Mouse (Mus musculus) heart, postnatal 0 days (tissue): ENCODE measurements around the gene Zc3hav1l. TPM values are rescaled to one million over a fixed set of nuclear protein-coding genes. Genes with fewer than 3 reads are reported as not detected.

Source experiments
- ATAC-seq: fragments of 200-750 bp; cut with Nextera tagmentation; 2 replicates; pipeline ENCODE4 v1.8.0; 2017; ENCODE audit warnings: low read depth, moderate number of reproducible peaks, moderate library complexity; ENCODE audit not compliant: insufficient read depth
- DNase-seq: peaks from one replicate; pipeline ENCODE4 v3.0.0-alpha.2; 2016; ENCODE audit warnings: low spot score
- H3K27ac ChIP-seq: fragments of 300-500 bp; sonication (generic); 2 replicates; pipeline ENCODE4 v1.5.1; 2014; ENCODE audit warnings: low read depth, mild to moderate bottlenecking
- H3K27me3 ChIP-seq: fragments of 300-500 bp; sonication (generic); 2 replicates; pipeline ENCODE4 v1.6.1; 2014; ENCODE audit warnings: low read length, mixed read lengths; ENCODE audit not compliant: control insufficient read depth, insufficient read depth
- H3K36me3 ChIP-seq: fragments of 300-500 bp; sonication (generic); replicated peaks from 2 replicates; pipeline ENCODE4 v1.6.1; 2014; ENCODE audit warnings: low read length, mixed read lengths; ENCODE audit not compliant: control insufficient read depth, insufficient read depth
- H3K4me1 ChIP-seq: fragments of 300-500 bp; sonication (generic); 2 replicates; pipeline ENCODE4 v1.6.1; 2014; ENCODE audit warnings: antibody characterized with exemption; ENCODE audit not compliant: control insufficient read depth, insufficient read depth
- H3K4me2 ChIP-seq: fragments of 300-500 bp; sonication (generic); 2 replicates; pipeline ENCODE4 v1.6.1; 2014; ENCODE audit warnings: low read depth, mild to moderate bottlenecking, low read length, moderate library complexity
- H3K4me3 ChIP-seq: fragments of 300-500 bp; sonication (generic); 2 replicates; pipeline ENCODE4 v1.5.1; 2014; ENCODE audit warnings: low read depth, low read length
- H3K9ac ChIP-seq: fragments of 300-500 bp; sonication (generic); replicated peaks from 2 replicates; pipeline ENCODE4 v1.6.1; 2014; ENCODE audit warnings: low read depth, low read length, mixed read lengths
- H3K9me3 ChIP-seq: fragments of 300-500 bp; sonication (generic); replicated peaks from 2 replicates; pipeline ENCODE4 v1.6.1; 2016; ENCODE audit warnings: low read length; ENCODE audit not compliant: control insufficient read depth
- CTCF ChIP-seq: IDR thresholded peaks from 2 replicates; pipeline ENCODE4 v1.5.1; 2016; ENCODE audit warnings: antibody characterized with exemption, control low read depth, low read depth
- EP300 ChIP-seq: IDR thresholded peaks from 2 replicates; pipeline ENCODE4 v1.6.1; 2016; ENCODE audit warnings: antibody characterized with exemption, low read depth
- WGBS: fragments of 180-500 bp; shearing (Covaris S2); extraction: QIAGEN DNeasy Blood & Tissue Kit; methylation state at CpG from one replicate; pipeline ENCODE4 v1.1.7; 2014; 5-methylcytosine and 5-hydroxymethylcytosine counted together
- polyA plus RNA-seq: library from polyadenylated mRNA; unstranded; fragments of >200 nt; fragmentation: Nextera tagmentation; extraction: Ambion mirVana; gene quantifications from 2 replicates; pipeline ENCODE4 v1.2.1, GENCODE M21; 2015
- total RNA-seq: library from RNA; depleted of rRNA; stranded (reverse); fragments of >200 nt; gene quantifications from 2 replicates; pipeline ENCODE4 v1.2.3, GENCODE M21; 2014; ENCODE audit warnings: low replicate concordance

Zc3hav1l gene
- total and polyA plus RNA-seq, 2 experiments from 2014 or later, result 2.2 to 4.7 TPM

- Histone ChIP-seq H3K9me3 (0 out of 2 replicates have a peak, but pooled peaks cover 6% of the 10 kb centered on the region), H3K4me3 (peak overlapping the region; percentile 98), H3K36me3 (peaks cover 29% of the 10 kb centered on the region), H3K4me1 (0 out of 2 replicates have a peak, but pooled peaks cover 4% of the 10 kb centered on the region), H3K27ac (peak overlapping the region; percentile 93), H3K27me3 (no peaks in the 10 kb centered on the region), H3K4me2 (peak overlapping the region; percentile 78), H3K9ac (peak overlapping the region; percentile 89)
- peak; percentile 6 for DNase-seq
- TF ChIP-seq EP300, result no peak
- TF ChIP-seq CTCF, result no peak
- 0 out of 2 replicates have a peak, but pooled peaks have one; percentile 3 for ATAC-seq
- WGBS, result 2% methylated on average over 10 of the region's 10 CpGs
These were observed 818 bp downstream of the Zc3hav1l start for GRCm38 (mm10) chr6:38298246-38298635.

- Histone ChIP-seq H3K4me1 (0 out of 2 replicates have a peak, but pooled peaks cover 4% of the 10 kb centered on the region), H3K27me3 (no peaks in the 10 kb centered on the region), H3K4me2 (peak overlapping the region; percentile 78), H3K27ac (peak overlapping the region; percentile 93), H3K36me3 (peaks cover 34% of the 10 kb centered on the region), H3K4me3 (peak overlapping the region; percentile 98), H3K9me3 (0 out of 2 replicates have a peak, but pooled peaks cover under 1% of the 10 kb centered on the region), H3K9ac (peak overlapping the region; percentile 89; the same call in 1 of the 2 replicates)
- 48% methylated on average over 12 of the region's 12 CpGs for WGBS
- DNase-seq, result no peak
- no peak for TF ChIP-seq EP300
- TF ChIP-seq CTCF, result no peak
- no peak for ATAC-seq
These were observed 1.3 kb downstream of the Zc3hav1l start for GRCm38 (mm10) chr6:38297580-38298245.

GRCm38 (mm10) chr6:38293708-38294107 is 5.4 kb downstream of the Zc3hav1l start:
- H3K36me3 ChIP-seq, result peaks cover 57% of the 10 kb centered on the region
- no peak for TF ChIP-seq EP300
- TF ChIP-seq CTCF, result no peak
- H3K27me3 ChIP-seq, result no peaks in the 10 kb centered on the region
- 73% methylated on average over 3 of the region's 3 CpGs for WGBS
- H3K4me3 ChIP-seq, result no peak overlapping the region
- 0 out of 2 replicates have a peak, but pooled peaks cover 4% of the 10 kb centered on the region for H3K4me1 ChIP-seq
- DNase-seq, result no peak
- no peak for ATAC-seq
- no peak overlapping the region for H3K9ac ChIP-seq
- H3K27ac ChIP-seq, result no peak overlapping the region
- H3K9me3 ChIP-seq, result no peaks in the 10 kb centered on the region
- no peak overlapping the region for H3K4me2 ChIP-seq

- no peak overlapping the region for H3K4me2 ChIP-seq
- peaks cover 57% of the 10 kb centered on the region for H3K36me3 ChIP-seq
- H3K4me1 ChIP-seq, result 0 out of 2 replicates have a peak, but pooled peaks cover under 1% of the 10 kb centered on the region
- no peak overlapping the region for H3K4me3 ChIP-seq
- 68% methylated on average over 11 of the region's 11 CpGs for WGBS
- H3K27ac ChIP-seq, result no peak overlapping the region
- ATAC-seq (no peak), DNase-seq (no peak)
- TF ChIP-seq EP300 (no peak), CTCF (no peak)
- H3K9me3 ChIP-seq, result no peaks in the 10 kb centered on the region
- no peaks in the 10 kb centered on the region for H3K27me3 ChIP-seq
- H3K9ac ChIP-seq, result no peak overlapping the region
These were observed 6.0 kb downstream of the Zc3hav1l start for GRCm38 (mm10) chr6:38292871-38293646.

GRCm38 (mm10) chr6:38284422-38284821 is 14.6 kb downstream of the Zc3hav1l start:
- TF ChIP-seq CTCF (no peak), EP300 (no peak)
- ATAC-seq (no peak), DNase-seq (no peak)
- H3K9ac ChIP-seq, result no peak overlapping the region
- H3K4me1 ChIP-seq, result no peaks in the 10 kb centered on the region
- no peak overlapping the region for H3K27ac ChIP-seq
- no peak overlapping the region for H3K4me3 ChIP-seq
- over 99% methylated on average over 19 of the region's 19 CpGs for WGBS
- no peak overlapping the region for H3K4me2 ChIP-seq
- peaks cover 6% of the 10 kb centered on the region; the same call in 1 of the 2 replicates for H3K9me3 ChIP-seq
- H3K36me3 ChIP-seq, result peaks cover 22% of the 10 kb centered on the region
- H3K27me3 ChIP-seq, result no peaks in the 10 kb centered on the region
